Mouse (Mus musculus): Measurements from ENCODE around the gene Diexf. TPM values are rescaled to one million over a fixed set of nuclear protein-coding genes. Genes with fewer than 3 reads are reported as not detected.

Gene Diexf
- polyA plus RNA-seq, 1 experiment from 2014 or later: 2.1 TPM

DNA sequence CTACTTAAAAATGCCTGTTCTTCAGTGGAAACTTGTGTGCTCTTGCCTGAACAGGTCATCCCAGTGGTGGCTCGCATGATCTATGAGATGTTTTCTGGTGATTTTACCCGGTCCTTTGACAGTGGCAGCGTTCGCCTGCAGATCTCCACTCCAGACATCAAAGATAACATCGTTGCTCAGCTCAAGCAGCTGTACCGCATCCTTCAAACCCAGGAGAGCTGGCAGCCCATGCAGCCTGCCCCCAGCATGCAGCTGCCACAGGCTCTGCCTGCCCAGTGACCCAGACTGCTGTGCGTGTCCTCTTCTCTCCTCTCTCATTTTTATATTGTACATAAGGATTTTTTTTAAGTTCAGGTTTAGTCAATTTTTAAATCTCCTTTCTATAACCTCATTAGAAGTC lies 39.2 kb upstream of the Diexf start:
- ATAC-seq (ENCODE audit: low FRiP score, low TSS enrichment) (no peak), DNase-seq (ENCODE audit: low spot score) (peak; percentile 11)
- TF ChIP-seq CTCF (IDR thresholded peaks at IDR 0.05; ENCODE audit: low read depth): no peak
- no peak for TF ChIP-seq EP300 (optimal IDR thresholded peaks at IDR 0.05)
- Histone ChIP-seq H3K9me3 (ENCODE audit: control insufficient read depth, low read length) (no peaks in the 10 kb centered on the region), H3K4me2 (replicated peaks; ENCODE audit: low read depth) (no peak overlapping the region), H3K27ac (replicated peaks) (peak overlapping the region; percentile 53; the same call in 1 of the 2 replicates), H3K27me3 (ENCODE audit: control insufficient read depth, insufficient read depth, low read length) (no peaks in the 10 kb centered on the region), H3K9ac (ENCODE audit: low read length) (no peak overlapping the region), H3K36me3 (ENCODE audit: control insufficient read depth, insufficient read depth, low read length) (no peaks in the 10 kb centered on the region), H3K4me1 (replicated peaks; ENCODE audit: control insufficient read depth, insufficient read depth) (no peaks in the 10 kb centered on the region), H3K4me3 (ENCODE audit: low read depth, low read length) (no peak overlapping the region)
- 62% methylated on average over 7 of the region's 7 CpGs for WGBS

GRCm38 (mm10) chr1:193167746-193168145 lies 37.7 kb upstream of the Diexf start, which contains the start of gene A130010J15Rik:
Gene A130010J15Rik (plus strand): TSS chr1:193168046.
- H3K9me3 ChIP-seq (ENCODE audit: control insufficient read depth, low read length): no peaks in the 10 kb centered on the region
- H3K9ac ChIP-seq (ENCODE audit: low read length): no peak within 1 kb of the TSS
- H3K36me3 ChIP-seq (ENCODE audit: control insufficient read depth, insufficient read depth, low read length): no peaks in the 10 kb centered on the region
- H3K27ac ChIP-seq (replicated peaks): 0 out of 2 replicates have a peak within 1 kb of the TSS, but pooled peaks have one; percentile 8
- no peak for ATAC-seq (ENCODE audit: low FRiP score, low TSS enrichment)
- no peak within 1 kb of the TSS for H3K4me3 ChIP-seq (ENCODE audit: low read depth, low read length)
- no peak for DNase-seq (ENCODE audit: low spot score)
- no peaks in the 10 kb centered on the region for H3K4me1 ChIP-seq (replicated peaks; ENCODE audit: control insufficient read depth, insufficient read depth)
- TF ChIP-seq CTCF (IDR thresholded peaks at IDR 0.05; ENCODE audit: low read depth) (no peak), EP300 (optimal IDR thresholded peaks at IDR 0.05) (no peak)
- H3K27me3 ChIP-seq (ENCODE audit: control insufficient read depth, insufficient read depth, low read length): no peaks in the 10 kb centered on the region
- WGBS: 91% methylated on average over 3 of the region's 3 CpGs
- no peak within 1 kb of the TSS for H3K4me2 ChIP-seq (replicated peaks; ENCODE audit: low read depth)

GRCm38 (mm10) chr1:193160317-193161032 lies 30.4 kb upstream of the Diexf start:
- Histone ChIP-seq H3K36me3 (ENCODE audit: control insufficient read depth, insufficient read depth, low read length) (no peaks in the 10 kb centered on the region), H3K4me3 (ENCODE audit: low read depth, low read length) (no peak overlapping the region), H3K4me2 (replicated peaks; ENCODE audit: low read depth) (peak overlapping the region; percentile 21), H3K9ac (ENCODE audit: low read length) (no peak overlapping the region), H3K27ac (replicated peaks) (no peak overlapping the region), H3K9me3 (ENCODE audit: control insufficient read depth, low read length) (no peaks in the 10 kb centered on the region), H3K4me1 (replicated peaks; ENCODE audit: control insufficient read depth, insufficient read depth) (no peaks in the 10 kb centered on the region; the same call in 1 of the 2 replicates), H3K27me3 (ENCODE audit: control insufficient read depth, insufficient read depth, low read length) (no peaks in the 10 kb centered on the region)
- DNase-seq (ENCODE audit: low spot score) (peak; percentile 82), ATAC-seq (ENCODE audit: low FRiP score, low TSS enrichment) (peak; percentile 33)
- TF ChIP-seq CTCF (IDR thresholded peaks at IDR 0.05; ENCODE audit: low read depth) (no peak), EP300 (optimal IDR thresholded peaks at IDR 0.05) (no peak)
- WGBS: 13% methylated on average over 18 of the region's 18 CpGs

- no peak overlapping the region for H3K4me3 ChIP-seq (ENCODE audit: low read depth, low read length)
- H3K9ac ChIP-seq (ENCODE audit: low read length): no peak overlapping the region
- DNase-seq (ENCODE audit: low spot score) (no peak), ATAC-seq (ENCODE audit: low FRiP score, low TSS enrichment) (no peak)
- no peaks in the 10 kb centered on the region for H3K27me3 ChIP-seq (ENCODE audit: control insufficient read depth, insufficient read depth, low read length)
- H3K27ac ChIP-seq (replicated peaks): no peak overlapping the region
- H3K4me2 ChIP-seq (replicated peaks; ENCODE audit: low read depth): no peak overlapping the region
- no peaks in the 10 kb centered on the region for H3K9me3 ChIP-seq (ENCODE audit: control insufficient read depth, low read length)
- no peaks in the 10 kb centered on the region for H3K36me3 ChIP-seq (ENCODE audit: control insufficient read depth, insufficient read depth, low read length)
- TF ChIP-seq EP300 (optimal IDR thresholded peaks at IDR 0.05): no peak
- no peaks in the 10 kb centered on the region; the same call in 1 of the 2 replicates for H3K4me1 ChIP-seq (replicated peaks; ENCODE audit: control insufficient read depth, insufficient read depth)
- WGBS: 38% methylated on average over 1 of the region's 1 CpGs
These were observed 29.5 kb upstream of the Diexf start for GRCm38 (mm10) chr1:193159613-193160012.

DNA sequence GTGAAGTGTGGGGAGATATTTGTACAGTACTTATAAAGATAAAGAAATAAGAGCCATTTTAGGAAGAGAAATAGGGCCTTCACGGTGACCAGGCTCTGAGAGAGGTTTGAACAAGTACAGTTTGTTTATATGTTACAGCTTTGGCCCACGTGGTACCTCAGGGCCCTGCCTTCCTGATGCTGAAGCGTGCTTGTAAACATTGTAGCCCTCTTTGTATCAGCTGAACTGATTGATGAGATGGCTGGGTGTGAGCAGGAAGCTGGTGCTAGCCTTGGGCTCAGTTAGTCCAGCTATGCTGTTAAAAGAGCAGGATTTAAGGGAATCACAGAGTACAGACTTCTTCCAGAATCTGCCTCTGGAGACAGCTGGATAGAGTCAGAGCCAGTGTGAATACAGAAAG lies 29.1 kb upstream of the Diexf start:
- Histone ChIP-seq H3K4me2 (replicated peaks; ENCODE audit: low read depth) (no peak overlapping the region), H3K4me3 (ENCODE audit: low read depth, low read length) (no peak overlapping the region)
- WGBS: 11% methylated on average over 3 of the region's 3 CpGs

DNA sequence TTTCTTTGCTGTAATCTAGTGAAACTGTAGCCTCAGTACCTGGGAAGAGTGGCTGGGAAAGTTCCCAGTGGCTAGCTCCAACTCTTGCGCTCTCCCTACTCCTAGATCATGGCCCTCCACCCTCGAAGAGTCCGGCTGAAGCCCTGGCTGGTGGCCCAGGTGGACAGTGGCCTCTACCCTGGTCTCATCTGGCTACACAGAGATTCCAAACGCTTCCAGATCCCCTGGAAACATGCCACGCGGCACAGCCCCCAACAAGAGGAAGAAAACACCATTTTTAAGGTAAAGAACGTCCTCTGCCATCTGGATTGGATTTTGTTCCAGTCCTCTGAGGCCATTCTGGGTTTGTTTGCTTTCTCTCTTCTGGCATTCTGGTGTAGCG lies 27.0 kb upstream of the Diexf start:
- Histone ChIP-seq H3K4me3 (ENCODE audit: low read depth, low read length) (no peak overlapping the region), H3K9ac (ENCODE audit: low read length) (peak overlapping the region; percentile 1; the same call in 1 of the 2 replicates), H3K27ac (replicated peaks) (peak overlapping the region; percentile 86), H3K4me2 (replicated peaks; ENCODE audit: low read depth) (peak overlapping the region; percentile 36), H3K4me1 (replicated peaks; ENCODE audit: control insufficient read depth, insufficient read depth) (no peaks in the 10 kb centered on the region; the same call in 1 of the 2 replicates), H3K36me3 (ENCODE audit: control insufficient read depth, insufficient read depth, low read length) (no peaks in the 10 kb centered on the region), H3K9me3 (ENCODE audit: control insufficient read depth, low read length) (no peaks in the 10 kb centered on the region), H3K27me3 (ENCODE audit: control insufficient read depth, insufficient read depth, low read length) (no peaks in the 10 kb centered on the region)
- WGBS: 67% methylated on average over 8 of the region's 8 CpGs
- TF ChIP-seq EP300 (optimal IDR thresholded peaks at IDR 0.05) (no peak), CTCF (IDR thresholded peaks at IDR 0.05; ENCODE audit: low read depth) (no peak)
- DNase-seq (ENCODE audit: low spot score): no peak
- no peak for ATAC-seq (ENCODE audit: low FRiP score, low TSS enrichment)

More for the DNA sequence above, 29.1 kb upstream of the Diexf start:
- Histone ChIP-seq H3K9me3 (ENCODE audit: control insufficient read depth, low read length) (no peaks in the 10 kb centered on the region), H3K27ac (replicated peaks) (no peak overlapping the region), H3K9ac (ENCODE audit: low read length) (0 out of 2 replicates have a peak overlapping the region, but pooled peaks have one; percentile 13), H3K27me3 (ENCODE audit: control insufficient read depth, insufficient read depth, low read length) (no peaks in the 10 kb centered on the region), H3K4me1 (replicated peaks; ENCODE audit: control insufficient read depth, insufficient read depth) (no peaks in the 10 kb centered on the region; the same call in 1 of the 2 replicates), H3K36me3 (ENCODE audit: control insufficient read depth, insufficient read depth, low read length) (no peaks in the 10 kb centered on the region)
- no peak for TF ChIP-seq EP300 (optimal IDR thresholded peaks at IDR 0.05)
- TF ChIP-seq CTCF (IDR thresholded peaks at IDR 0.05; ENCODE audit: low read depth): no peak
- 0 out of 2 replicates have a peak, but pooled peaks have one; percentile 19 for ATAC-seq (ENCODE audit: low FRiP score, low TSS enrichment)
- no peak for DNase-seq (ENCODE audit: low spot score)

Data from stomach, postnatal 0 days (tissue).